Mouse (Mus musculus) myocyte (in vitro differentiated cells): ENCODE results near the gene Tnfsf13b. TPM values are rescaled to one million over a fixed set of nuclear protein-coding genes. Genes with fewer than 3 reads are reported as not detected.
A peak's percentile ranks its signal among the peaks of the same experiment; 100 is the strongest.

Source experiments
- H3K27me3 ChIP-seq: one replicate; pipeline ENCODE4 v1.6.1; 2011; ENCODE audit not compliant: control insufficient read depth, insufficient read depth, insufficient read length
- H3K36me3 ChIP-seq: one replicate; pipeline ENCODE4 v1.6.1; 2011; ENCODE audit not compliant: control insufficient read depth, insufficient read depth
- H3K4me2 ChIP-seq: one replicate; pipeline ENCODE4 v1.6.1; 2011; ENCODE audit warnings: low read depth, control low read depth
- H3K4me3 ChIP-seq: one replicate; pipeline ENCODE4 v1.5.1; 2011; ENCODE audit warnings: mild to moderate bottlenecking, control low read depth, moderate library complexity
- H3K79me2 ChIP-seq: one replicate; pipeline ENCODE4 v1.6.1; 2011; ENCODE audit not compliant: control insufficient read depth, insufficient read depth
- H3ac ChIP-seq: one replicate; pipeline ENCODE4 v1.6.1; 2011; ENCODE audit not compliant: control insufficient read depth, insufficient read length
- CEBPB ChIP-seq: IDR thresholded peaks from 2 replicates; pipeline ENCODE4 v1.6.1; 2011; ENCODE audit warnings: mild to moderate bottlenecking, moderate library complexity; ENCODE audit not compliant: poor library complexity, insufficient read depth, severe bottlenecking
- E2F4 ChIP-seq: IDR thresholded peaks from one replicate; pipeline ENCODE4 v1.6.1; 2011; ENCODE audit warnings: mild to moderate bottlenecking, control low read depth, moderate library complexity; ENCODE audit not compliant: insufficient read depth
- MAX ChIP-seq: IDR thresholded peaks from one replicate; pipeline ENCODE4 v1.6.1; 2011; ENCODE audit warnings: low read depth, mild to moderate bottlenecking, control low read depth
- MYOD1 ChIP-seq, 3 experiments: IDR thresholded peaks; one replicate each; pipeline ENCODE4 v1.6.1; 2011; ENCODE audit warnings: control low read depth in 2 of 3, low read depth in 2 of 3, mild to moderate bottlenecking in 2 of 3, moderate library complexity in 1 of 3; ENCODE audit not compliant: insufficient read length in 2 of 3, control insufficient read depth in 1 of 3
- MYOG ChIP-seq, 3 experiments: IDR thresholded peaks; one replicate each; pipeline ENCODE4 v1.6.1; 2011; ENCODE audit warnings: control low read depth in 2 of 3, low read depth in 2 of 3, mild to moderate bottlenecking in 2 of 3; ENCODE audit not compliant: insufficient read length in 2 of 3, control insufficient read depth in 1 of 3, insufficient read depth in 1 of 3
- POLR2A ChIP-seq: IDR thresholded peaks from one replicate; pipeline ENCODE4 v1.6.1; 2011; ENCODE audit warnings: low read depth, mild to moderate bottlenecking, control low read depth, moderate library complexity; ENCODE audit not compliant: insufficient read length
- POLR2AphosphoS2 ChIP-seq: IDR thresholded peaks from one replicate; pipeline ENCODE4 v1.6.1; 2011; ENCODE audit warnings: low read depth, control low read depth; ENCODE audit not compliant: insufficient read length
- REST ChIP-seq: IDR thresholded peaks from one replicate; pipeline ENCODE4 v1.6.1; 2011; ENCODE audit warnings: mild to moderate bottlenecking, control low read depth, moderate library complexity; ENCODE audit not compliant: insufficient read depth, insufficient read length
- SRF ChIP-seq: IDR thresholded peaks from one replicate; pipeline ENCODE4 v1.6.1; 2011; ENCODE audit warnings: low read depth; ENCODE audit not compliant: control insufficient read depth, insufficient read length
- TCF12 ChIP-seq: IDR thresholded peaks from one replicate; pipeline ENCODE4 v1.6.1; 2011; ENCODE audit warnings: mild to moderate bottlenecking, control low read depth; ENCODE audit not compliant: poor library complexity, insufficient read depth, severe bottlenecking
- TCF3 ChIP-seq: IDR thresholded peaks from one replicate; pipeline ENCODE4 v1.6.1; 2011; ENCODE audit warnings: low read depth, control low read depth; ENCODE audit not compliant: insufficient read length
- USF1 ChIP-seq: IDR thresholded peaks from one replicate; pipeline ENCODE4 v1.6.1; 2011; ENCODE audit warnings: low read depth, mild to moderate bottlenecking, control low read depth, moderate library complexity
- polyA plus RNA-seq: library from polyadenylated mRNA; unstranded; fragments of >200 nt; fragmentation: generic; extraction: Trizol; gene quantifications from one replicate; pipeline ENCODE4 v1.2.1, GENCODE M21; 2012; ENCODE audit warnings: missing spikeins

The Tnfsf13b gene
- polyA plus RNA-seq, 1 experiment = 0.11 TPM

GRCm38 (mm10) chr8:10061001-10061400 is 54.7 kb downstream of the Tnfsf13b start:
- TF ChIP-seq REST (no peak), MYOD1 (IDR thresholded peaks at IDR 0.05; ENCODE audit: control insufficient read depth in 1 of 3, insufficient read length in 2 of 3, low read depth in 2 of 3) (peak; percentile 19 to 99 (median 98)), MAX (no peak), TCF12 (peak; percentile 100), MYOG (IDR thresholded peaks at IDR 0.05; ENCODE audit: control insufficient read depth in 1 of 3, insufficient read depth in 1 of 3, insufficient read length in 2 of 3, low read depth in 2 of 3) (peak; percentile 85 to 100 (median 99)), POLR2A (no peak), CEBPB (no peak), SRF (no peak), TCF3 (peak; percentile 100), USF1 (no peak), POLR2AphosphoS2 (no peak), E2F4 (no peak)
- Histone ChIP-seq H3ac (no peak overlapping the region), H3K36me3 (no peaks in the 10 kb centered on the region), H3K27me3 (peaks cover 16% of the 10 kb centered on the region), H3K79me2 (no peaks in the 10 kb centered on the region), H3K4me3 (no peak overlapping the region), H3K4me2 (no peak overlapping the region)

DNA sequence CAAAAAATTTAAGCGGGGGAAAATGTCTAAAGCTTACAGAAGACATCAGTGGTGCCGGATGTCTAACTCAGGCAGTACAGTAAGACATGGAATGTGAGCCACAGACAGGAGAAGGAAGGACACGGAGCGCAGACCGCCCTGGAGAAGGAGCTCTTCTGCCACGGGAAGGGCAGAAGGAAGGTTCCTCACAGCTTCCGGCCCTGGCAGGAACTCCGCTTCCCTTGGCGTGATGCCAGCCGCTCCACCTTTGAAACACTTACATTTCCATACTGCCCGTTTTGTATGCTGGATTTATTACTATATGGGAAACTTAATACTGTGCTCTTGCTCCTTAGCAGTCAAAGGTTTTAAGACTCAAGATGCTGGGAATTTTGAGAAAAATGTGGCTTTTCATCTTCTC is 60.6 kb downstream of the Tnfsf13b start:
- Histone ChIP-seq H3ac (no peak overlapping the region), H3K4me2 (no peak overlapping the region), H3K4me3 (no peak overlapping the region), H3K79me2 (no peaks in the 10 kb centered on the region), H3K27me3 (peaks cover 7% of the 10 kb centered on the region), H3K36me3 (no peaks in the 10 kb centered on the region)
- no peak for TF ChIP-seq TCF3
- no peak for TF ChIP-seq TCF12
- no peak for TF ChIP-seq USF1
- TF ChIP-seq REST = no peak

DNA sequence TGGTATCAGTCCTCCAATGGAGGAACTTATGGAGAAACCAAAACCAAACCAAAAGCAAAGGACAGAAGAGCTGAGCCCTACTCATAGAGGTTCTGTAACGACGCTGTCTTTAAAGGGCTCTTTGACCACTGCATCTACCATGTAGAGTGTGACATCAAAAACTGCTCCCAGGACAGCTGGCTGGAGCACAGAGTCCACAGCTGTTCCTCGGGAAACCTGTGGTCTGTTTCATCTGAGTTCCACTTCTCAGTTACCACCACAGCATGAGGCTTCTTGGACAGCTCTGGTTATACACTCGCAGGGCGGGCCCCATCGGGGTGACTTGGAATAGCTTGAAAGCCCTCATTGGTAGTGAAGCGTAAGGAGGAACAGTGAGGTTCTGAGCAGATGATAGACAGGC is 61.5 kb downstream of the Tnfsf13b start:
- H3K79me2 ChIP-seq = no peaks in the 10 kb centered on the region
- peaks cover 7% of the 10 kb centered on the region for H3K27me3 ChIP-seq
- H3K4me3 ChIP-seq = no peak overlapping the region
- TF ChIP-seq TCF12 = peak; percentile 87
- peak; percentile 61 to 96 (median 65) for TF ChIP-seq MYOG (IDR thresholded peaks at IDR 0.05; ENCODE audit: control insufficient read depth in 1 of 3, insufficient read depth in 1 of 3, insufficient read length in 2 of 3, low read depth in 2 of 3)
- no peak for TF ChIP-seq POLR2A
- peak; percentile 78 for TF ChIP-seq TCF3
- peak in 2 of 3 experiments; percentile 81 to 90 for TF ChIP-seq MYOD1 (IDR thresholded peaks at IDR 0.05; ENCODE audit: control insufficient read depth in 1 of 3, insufficient read length in 2 of 3, low read depth in 2 of 3)
- no peak overlapping the region for H3ac ChIP-seq
- peak overlapping the region; percentile 30 for H3K4me2 ChIP-seq
- no peaks in the 10 kb centered on the region for H3K36me3 ChIP-seq

- Histone ChIP-seq H3K27me3 (no peaks in the 10 kb centered on the region), H3K4me3 (no peak overlapping the region), H3K36me3 (no peaks in the 10 kb centered on the region), H3K4me2 (no peak overlapping the region), H3K79me2 (no peaks in the 10 kb centered on the region), H3ac (no peak overlapping the region)
- TF ChIP-seq POLR2A (no peak), MYOD1 (IDR thresholded peaks at IDR 0.05; ENCODE audit: control insufficient read depth in 1 of 3, insufficient read length in 2 of 3, low read depth in 2 of 3) (peak in 2 of 3 experiments; percentile 97 to 98), TCF12 (peak; percentile 93), TCF3 (peak; percentile 100), POLR2AphosphoS2 (no peak), E2F4 (no peak), MAX (no peak), MYOG (IDR thresholded peaks at IDR 0.05; ENCODE audit: control insufficient read depth in 1 of 3, insufficient read depth in 1 of 3, insufficient read length in 2 of 3, low read depth in 2 of 3) (peak; percentile 6 to 100 (median 99))
These were observed 66.1 kb downstream of the Tnfsf13b start for GRCm38 (mm10) chr8:10072347-10072746.

Other genes with a start within 250 kb of the Tnfsf13b start
- gene Fam155a, start 235.3 kb upstream of the Tnfsf13b start, polyA plus RNA-seq = not detected
- not detected for gene Gm10217, start 142.2 kb upstream of the Tnfsf13b start, polyA plus RNA-seq
- 2.0 TPM for gene Lig4, start 28.8 kb upstream of the Tnfsf13b start, polyA plus RNA-seq
- 6.6 TPM for gene Abhd13, start 28.8 kb upstream of the Tnfsf13b start, polyA plus RNA-seq
- 0.01 TPM for gene Myo16, start 147.4 kb downstream of the Tnfsf13b start, polyA plus RNA-seq